In the genomic region with DNA sequence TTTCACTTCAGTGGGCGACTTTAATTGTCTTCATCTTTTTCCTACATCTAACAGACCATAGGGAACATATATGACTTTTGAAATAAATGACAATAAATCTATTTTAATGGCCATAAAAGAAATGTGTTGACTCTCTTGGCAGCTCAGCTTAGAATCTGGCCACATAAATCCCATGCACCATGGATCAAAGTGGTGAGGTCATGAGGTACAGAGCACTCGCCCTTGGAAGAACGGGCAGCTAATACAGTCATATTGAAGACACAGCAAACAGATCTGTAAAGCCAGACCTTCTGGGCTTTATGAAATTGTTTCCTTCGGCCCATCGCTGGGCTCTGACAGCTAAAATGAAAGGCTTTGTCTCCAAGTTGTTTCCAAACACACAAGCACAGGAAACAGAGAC, we compare ENCODE assay signal across 20 mouse cellular contexts. TPM values are rescaled to one million over a fixed set of nuclear protein-coding genes. Genes with fewer than 3 reads are reported as not detected.
DNase-seq lines count a peak whose midpoint lies in the region; ATAC-seq and TF ChIP-seq lines count a peak whose summit lies in the region.
"Had no signal": no experiment of that assay in that cellular context is flagged by ENCODE, and none has a peak within 500 bp of the region (broad histone marks: within the 10 kb centered on the region; RNA-seq: fewer than 3 reads in every experiment).

No protein-coding gene starts in this region.

- no peak overlapping the region for H3K4me3 ChIP-seq in hindbrain, postnatal 0 days (ENCODE audit: low read length)
- no peak overlapping the region for H3K4me3 ChIP-seq in hindbrain, embryonic 14.5 days (replicated peaks; ENCODE audit: low read length)
- H3K4me3 ChIP-seq in kidney, embryonic 16.5 days (ENCODE audit: low read length), result no peak overlapping the region
- no peak overlapping the region for H3K4me3 ChIP-seq in midbrain, embryonic 13.5 days (replicated peaks)
- H3K4me3 ChIP-seq: embryonic facial prominence, embryonic 15.5 days; erythroblast, embryonic 14.5 days; forebrain, embryonic 10.5 days; gastrocnemius, adult 2 months; heart, embryonic 12.5 days; hindbrain, embryonic 15.5 days had no signal

- no peak for DNase-seq in hindbrain, postnatal 0 days (ENCODE audit: low spot score)
- DNase-seq in hindbrain, embryonic 14.5 days (ENCODE audit: low spot score), result no peak
- DNase-seq in kidney, postnatal 4 days, result no peak
- DNase-seq in Patski (ENCODE audit: low read depth, low spot score), result peak; percentile 56
- peak; percentile 43 for DNase-seq in adipocyte (ENCODE audit: low spot score)
- no peak for DNase-seq in T-cell, adult 2 months (ENCODE audit: low spot score)
- DNase-seq: adrenal gland, postnatal 25 days; cerebellum, adult 11 months; cerebellum, adult 8-10 months; embryo, embryonic 11 days; gastrocnemius, postnatal 25 days had no signal

- no peaks in the 10 kb centered on the region for H3K36me3 ChIP-seq in hindbrain, postnatal 0 days (ENCODE audit: insufficient read depth, low read length)
- H3K36me3 ChIP-seq in hindbrain, embryonic 14.5 days (replicated peaks; ENCODE audit: control insufficient read depth, insufficient read depth), result no peaks in the 10 kb centered on the region
- no peaks in the 10 kb centered on the region for H3K36me3 ChIP-seq in kidney, embryonic 16.5 days (ENCODE audit: insufficient read depth, low read length)
- no peaks in the 10 kb centered on the region for H3K36me3 ChIP-seq in midbrain, embryonic 13.5 days
- H3K36me3 ChIP-seq: embryonic facial prominence, embryonic 15.5 days; forebrain, embryonic 10.5 days; heart, embryonic 12.5 days; hindbrain, embryonic 15.5 days had no signal

- no peak for ATAC-seq in hindbrain, postnatal 0 days
- no peak for ATAC-seq in hindbrain, embryonic 14.5 days (ENCODE audit: low FRiP score)
- ATAC-seq in kidney, embryonic 16.5 days (ENCODE audit: low FRiP score, low TSS enrichment), result 0 out of 2 replicates have a peak, but pooled peaks have one; percentile 69
- ATAC-seq in Patski, result peak; percentile 62
- no peak for ATAC-seq in midbrain, embryonic 13.5 days
- ATAC-seq: forebrain, embryonic 14.5 days had no signal

- CTCF ChIA-PET in Patski (lab: Charles Lee), result interaction anchor here (1.0 to 1.3 kb wide), 2 partner anchors 17 to 217 kb away, joined by 3 read pairs; no protein-coding TSS in a partner anchor

- H3K9me3 ChIP-seq in hindbrain, postnatal 0 days (ENCODE audit: low read length), result no peaks in the 10 kb centered on the region
- no peaks in the 10 kb centered on the region for H3K9me3 ChIP-seq in hindbrain, embryonic 14.5 days (ENCODE audit: control insufficient read depth, low read length)
- H3K9me3 ChIP-seq in kidney, embryonic 16.5 days (ENCODE audit: low read length), result no peaks in the 10 kb centered on the region
- H3K9me3 ChIP-seq in midbrain, embryonic 13.5 days, result no peaks in the 10 kb centered on the region
- H3K9me3 ChIP-seq: embryonic facial prominence, embryonic 15.5 days; forebrain, embryonic 10.5 days; heart, embryonic 12.5 days; hindbrain, embryonic 15.5 days had no signal

- no peak overlapping the region for H3K9ac ChIP-seq in hindbrain, postnatal 0 days (replicated peaks; ENCODE audit: low read length)
- H3K9ac ChIP-seq in hindbrain, embryonic 14.5 days, result no peak overlapping the region
- no peak overlapping the region for H3K9ac ChIP-seq in kidney, embryonic 16.5 days (replicated peaks; ENCODE audit: low read length)
- H3K9ac ChIP-seq in midbrain, embryonic 13.5 days (replicated peaks), result no peak overlapping the region
- H3K9ac ChIP-seq: embryonic facial prominence, embryonic 15.5 days; heart, embryonic 12.5 days; hindbrain, embryonic 15.5 days had no signal

- POLR2A ChIA-PET in Patski (lab: Charles Lee), result interaction anchor here (0.9 kb wide), 1 partner anchor 94 kb away, joined by 3 read pairs; no protein-coding TSS in a partner anchor

- no peak for TF ChIP-seq CTCF in hindbrain, postnatal 0 days (IDR thresholded peaks at IDR 0.05; ENCODE audit: low read depth)
- no peak for TF ChIP-seq CTCF in Patski (IDR thresholded peaks at IDR 0.05)

- in situ Hi-C loops in Patski (cut with MboI; ENCODE audit: low pct_unique_long_range_greater_than_20kb), result no loop called here

- no peaks in the 10 kb centered on the region for H3K27me3 ChIP-seq in hindbrain, postnatal 0 days (ENCODE audit: insufficient read depth, low read length)
- no peaks in the 10 kb centered on the region for H3K27me3 ChIP-seq in hindbrain, embryonic 14.5 days (ENCODE audit: control insufficient read depth, insufficient read depth, low read length)
- no peaks in the 10 kb centered on the region for H3K27me3 ChIP-seq in kidney, embryonic 16.5 days (ENCODE audit: insufficient read depth, low read length)
- no peaks in the 10 kb centered on the region for H3K27me3 ChIP-seq in Patski
- H3K27me3 ChIP-seq in midbrain, embryonic 13.5 days, result no peaks in the 10 kb centered on the region
- H3K27me3 ChIP-seq: embryonic facial prominence, embryonic 15.5 days; heart, embryonic 12.5 days; hindbrain, embryonic 15.5 days had no signal

- no peaks in the 10 kb centered on the region for H3K4me1 ChIP-seq in hindbrain, postnatal 0 days (ENCODE audit: insufficient read depth, low read length)
- H3K4me1 ChIP-seq in hindbrain, embryonic 14.5 days (replicated peaks; ENCODE audit: control insufficient read depth, insufficient read depth, low read length), result no peaks in the 10 kb centered on the region
- peaks cover 22% of the 10 kb centered on the region for H3K4me1 ChIP-seq in kidney, embryonic 16.5 days (ENCODE audit: insufficient read depth, low read length)
- no peaks in the 10 kb centered on the region for H3K4me1 ChIP-seq in midbrain, embryonic 13.5 days (replicated peaks)
- H3K4me1 ChIP-seq: hindbrain, embryonic 15.5 days had no signal

- peak overlapping the region; percentile 7; the same call in 1 of the 2 replicates for H3K27ac ChIP-seq in hindbrain, postnatal 0 days
- no peak overlapping the region for H3K27ac ChIP-seq in hindbrain, embryonic 14.5 days
- H3K27ac ChIP-seq in kidney, embryonic 16.5 days (ENCODE audit: low read length), result no peak overlapping the region
- H3K27ac ChIP-seq in midbrain, embryonic 13.5 days, result no peak overlapping the region
- H3K27ac ChIP-seq: embryonic facial prominence, embryonic 15.5 days; forebrain, embryonic 10.5 days; gastrocnemius, adult 2 months; hindbrain, embryonic 15.5 days had no signal

- no peak overlapping the region for H3K4me2 ChIP-seq in hindbrain, postnatal 0 days (ENCODE audit: low read depth, low read length)
- H3K4me2 ChIP-seq in hindbrain, embryonic 14.5 days (replicated peaks), result no peak overlapping the region
- H3K4me2 ChIP-seq in kidney, embryonic 16.5 days (replicated peaks; ENCODE audit: low read depth, low read length), result no peak overlapping the region
- no peak overlapping the region for H3K4me2 ChIP-seq in midbrain, embryonic 13.5 days (replicated peaks)
- H3K4me2 ChIP-seq: embryonic facial prominence, embryonic 15.5 days; heart, embryonic 12.5 days; hindbrain, embryonic 15.5 days had no signal

- WGBS in hindbrain, postnatal 0 days, result 63% methylated on average over 5 of the region's 5 CpGs
- 59% methylated on average over 5 of the region's 5 CpGs for WGBS in hindbrain, embryonic 14.5 days
- 22% methylated on average over 5 of the region's 5 CpGs for WGBS in kidney, embryonic 16.5 days
- WGBS in midbrain, embryonic 13.5 days, result 64% methylated on average over 5 of the region's 5 CpGs

RNA-seq across cellular contexts. Expression of a gene that starts 26.2 kb away (rescaled TPM):
- total RNA-seq in hindbrain, postnatal 0 days (2014; rRNA removed), result 71.1 and 72.8 TPM in 2 replicates
- polyA plus RNA-seq in hindbrain, postnatal 0 days (2015; fragmentation: Nextera tagmentation; extraction: Ambion mirVana), result 51.8 and 59.3 TPM in 2 replicates
- 38.3 and 41.5 TPM in 2 replicates for polyA plus RNA-seq in hindbrain, embryonic 14.5 days (2014; fragmentation: Nextera tagmentation; extraction: Ambion mirVana)
- polyA plus RNA-seq in kidney, embryonic 16.5 days (2015; fragmentation: Nextera tagmentation; extraction: Ambion mirVana), result 18.9 and 19.1 TPM in 2 replicates
- polyA plus RNA-seq in Patski (2021), result 30.8 TPM
- 16.4 and 18.4 TPM in 2 replicates for polyA plus RNA-seq in midbrain, embryonic 13.5 days (2015; fragmentation: Nextera tagmentation; extraction: Ambion mirVana)

Comparison
In these comparisons a context has a peak if more than half of its experiments do, and no peak if none do; other contexts are left out.
1. ATAC-seq: peak in kidney, embryonic 16.5 days (single experiment) and Patski (single experiment); none in hindbrain, postnatal 0 days (single experiment), hindbrain, embryonic 14.5 days (single experiment) and midbrain, embryonic 13.5 days (single experiment).
2. DNase-seq: peak in Patski (single experiment) and adipocyte (single experiment); none in hindbrain, postnatal 0 days (single experiment), hindbrain, embryonic 14.5 days (single experiment), kidney, postnatal 4 days (0 of 2) and T-cell, adult 2 months (single experiment).